Mouse (Mus musculus): Measurements from ENCODE around the gene En1. TPM values are rescaled to one million over a fixed set of nuclear protein-coding genes. Genes with fewer than 3 reads are reported as not detected.
A peak's percentile ranks its signal among the peaks of the same experiment; 100 is the strongest.

The En1 gene
- polyA plus RNA-seq, 1 experiment from 2014 or later = 0.06 TPM

GRCm38 (mm10) chr1:120600149-120600445 is 2.1 kb upstream of the En1 start:
- no peak overlapping the region for H3K27ac ChIP-seq (ENCODE audit: low read length)

GRCm38 (mm10) chr1:120600516-120601252 is 1.5 kb upstream of the En1 start:
- under 1% methylated on average over 19 of the region's 19 CpGs for WGBS
- Histone ChIP-seq H3K36me3 (ENCODE audit: insufficient read depth, low read length) (no peaks in the 10 kb centered on the region), H3K27me3 (ENCODE audit: insufficient read depth, low read length) (peaks cover 97% of the 10 kb centered on the region), H3K4me1 (ENCODE audit: insufficient read depth, low read length) (peaks cover 24% of the 10 kb centered on the region), H3K4me3 (ENCODE audit: low read length) (no peak overlapping the region), H3K9me3 (ENCODE audit: low read length) (no peaks in the 10 kb centered on the region), H3K9ac (replicated peaks; ENCODE audit: low read length) (no peak overlapping the region), H3K4me2 (replicated peaks; ENCODE audit: low read depth, low read length) (no peak overlapping the region), H3K27ac (ENCODE audit: low read length) (no peak overlapping the region)
- ATAC-seq (ENCODE audit: low FRiP score, low TSS enrichment) = no peak

More at GRCm38 (mm10) chr1:120600149-120600445, 2.1 kb upstream of the En1 start:
- Histone ChIP-seq H3K27me3 (ENCODE audit: insufficient read depth, low read length) (peaks cover 97% of the 10 kb centered on the region), H3K4me2 (replicated peaks; ENCODE audit: low read depth, low read length) (no peak overlapping the region), H3K4me3 (ENCODE audit: low read length) (no peak overlapping the region), H3K9me3 (ENCODE audit: low read length) (no peaks in the 10 kb centered on the region), H3K9ac (replicated peaks; ENCODE audit: low read length) (no peak overlapping the region), H3K4me1 (ENCODE audit: insufficient read depth, low read length) (peaks cover 24% of the 10 kb centered on the region), H3K36me3 (ENCODE audit: insufficient read depth, low read length) (no peaks in the 10 kb centered on the region)
- ATAC-seq (ENCODE audit: low FRiP score, low TSS enrichment) = no peak
- under 1% methylated on average over 25 of the region's 25 CpGs for WGBS

GRCm38 (mm10) chr1:120601253-120601836 is 873 bp upstream of the En1 start:
- Histone ChIP-seq H3K9ac (replicated peaks; ENCODE audit: low read length) (no peak overlapping the region), H3K4me3 (ENCODE audit: low read length) (no peak overlapping the region), H3K4me1 (ENCODE audit: insufficient read depth, low read length) (peaks cover 21% of the 10 kb centered on the region), H3K36me3 (ENCODE audit: insufficient read depth, low read length) (no peaks in the 10 kb centered on the region), H3K9me3 (ENCODE audit: low read length) (no peaks in the 10 kb centered on the region), H3K27me3 (ENCODE audit: insufficient read depth, low read length) (peaks cover 97% of the 10 kb centered on the region), H3K4me2 (replicated peaks; ENCODE audit: low read depth, low read length) (no peak overlapping the region), H3K27ac (ENCODE audit: low read length) (no peak overlapping the region)
- 1% methylated on average over 16 of the region's 16 CpGs for WGBS
- no peak for ATAC-seq (ENCODE audit: low FRiP score, low TSS enrichment)

- Histone ChIP-seq H3K9ac (replicated peaks; ENCODE audit: low read length) (no peak overlapping the region; the same call in 1 of the 2 replicates), H3K4me3 (ENCODE audit: low read length) (peak overlapping the region; percentile 49), H3K27me3 (ENCODE audit: insufficient read depth, low read length) (peaks cover 94% of the 10 kb centered on the region), H3K9me3 (ENCODE audit: low read length) (no peaks in the 10 kb centered on the region), H3K36me3 (ENCODE audit: insufficient read depth, low read length) (no peaks in the 10 kb centered on the region), H3K4me2 (replicated peaks; ENCODE audit: low read depth, low read length) (peak overlapping the region; percentile 65), H3K27ac (ENCODE audit: low read length) (no peak overlapping the region), H3K4me1 (ENCODE audit: insufficient read depth, low read length) (peaks cover 16% of the 10 kb centered on the region)
- peak; percentile 44; the same call in 1 of the 2 replicates for ATAC-seq (ENCODE audit: low FRiP score, low TSS enrichment)
- WGBS = under 1% methylated on average over 59 of the region's 83 CpGs
These were observed 848 bp downstream of the En1 start for GRCm38 (mm10) chr1:120602876-120603655.

DNA sequence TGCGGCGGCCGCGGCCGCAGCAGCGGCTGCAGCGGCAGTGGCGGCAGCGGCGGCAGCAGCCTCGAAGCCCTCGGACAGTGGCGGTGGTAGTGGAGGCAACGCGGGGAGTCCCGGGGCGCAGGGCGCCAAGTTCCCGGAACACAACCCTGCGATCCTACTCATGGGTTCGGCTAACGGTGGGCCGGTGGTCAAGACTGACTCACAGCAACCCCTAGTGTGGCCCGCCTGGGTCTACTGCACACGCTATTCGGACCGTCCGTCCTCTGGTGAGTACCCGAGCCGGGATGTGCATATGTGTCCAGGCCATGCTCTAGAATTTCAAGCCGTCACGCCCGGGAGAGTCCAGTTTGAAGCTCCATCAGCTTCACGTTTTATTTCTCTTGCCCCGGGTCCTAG is 1.4 kb downstream of the En1 start:
- WGBS = under 1% methylated on average over 35 of the region's 35 CpGs
- Histone ChIP-seq H3K4me2 (replicated peaks; ENCODE audit: low read depth, low read length) (peak overlapping the region; percentile 65), H3K9me3 (ENCODE audit: low read length) (no peaks in the 10 kb centered on the region), H3K9ac (replicated peaks; ENCODE audit: low read length) (no peak overlapping the region), H3K27ac (ENCODE audit: low read length) (no peak overlapping the region), H3K4me3 (ENCODE audit: low read length) (peak overlapping the region; percentile 49), H3K4me1 (ENCODE audit: insufficient read depth, low read length) (peaks cover 16% of the 10 kb centered on the region), H3K27me3 (ENCODE audit: insufficient read depth, low read length) (peaks cover 94% of the 10 kb centered on the region), H3K36me3 (ENCODE audit: insufficient read depth, low read length) (no peaks in the 10 kb centered on the region)
- peak; percentile 60; the same call in 1 of the 2 replicates for ATAC-seq (ENCODE audit: low FRiP score, low TSS enrichment)

GRCm38 (mm10) chr1:120604431-120605142 is 2.4 kb downstream of the En1 start:
- Histone ChIP-seq H3K4me2 (replicated peaks; ENCODE audit: low read depth, low read length) (no peak overlapping the region), H3K4me1 (ENCODE audit: insufficient read depth, low read length) (peaks cover 16% of the 10 kb centered on the region), H3K27ac (ENCODE audit: low read length) (no peak overlapping the region), H3K36me3 (ENCODE audit: insufficient read depth, low read length) (no peaks in the 10 kb centered on the region), H3K9me3 (ENCODE audit: low read length) (no peaks in the 10 kb centered on the region), H3K27me3 (ENCODE audit: insufficient read depth, low read length) (peaks cover 94% of the 10 kb centered on the region), H3K9ac (replicated peaks; ENCODE audit: low read length) (no peak overlapping the region), H3K4me3 (ENCODE audit: low read length) (no peak overlapping the region)
- ATAC-seq (ENCODE audit: low FRiP score, low TSS enrichment) = no peak
- WGBS = 3% methylated on average over 30 of the region's 30 CpGs

- 2% methylated on average over 8 of the region's 8 CpGs for WGBS
- Histone ChIP-seq H3K9ac (replicated peaks; ENCODE audit: low read length) (no peak overlapping the region), H3K4me3 (ENCODE audit: low read length) (no peak overlapping the region), H3K27me3 (ENCODE audit: insufficient read depth, low read length) (peaks cover 94% of the 10 kb centered on the region), H3K4me1 (ENCODE audit: insufficient read depth, low read length) (peaks cover 16% of the 10 kb centered on the region), H3K4me2 (replicated peaks; ENCODE audit: low read depth, low read length) (no peak overlapping the region), H3K9me3 (ENCODE audit: low read length) (no peaks in the 10 kb centered on the region), H3K27ac (ENCODE audit: low read length) (no peak overlapping the region), H3K36me3 (ENCODE audit: insufficient read depth, low read length) (no peaks in the 10 kb centered on the region)
- ATAC-seq (ENCODE audit: low FRiP score, low TSS enrichment) = no peak
These were observed 2.9 kb downstream of the En1 start for GRCm38 (mm10) chr1:120605143-120605435.

DNA sequence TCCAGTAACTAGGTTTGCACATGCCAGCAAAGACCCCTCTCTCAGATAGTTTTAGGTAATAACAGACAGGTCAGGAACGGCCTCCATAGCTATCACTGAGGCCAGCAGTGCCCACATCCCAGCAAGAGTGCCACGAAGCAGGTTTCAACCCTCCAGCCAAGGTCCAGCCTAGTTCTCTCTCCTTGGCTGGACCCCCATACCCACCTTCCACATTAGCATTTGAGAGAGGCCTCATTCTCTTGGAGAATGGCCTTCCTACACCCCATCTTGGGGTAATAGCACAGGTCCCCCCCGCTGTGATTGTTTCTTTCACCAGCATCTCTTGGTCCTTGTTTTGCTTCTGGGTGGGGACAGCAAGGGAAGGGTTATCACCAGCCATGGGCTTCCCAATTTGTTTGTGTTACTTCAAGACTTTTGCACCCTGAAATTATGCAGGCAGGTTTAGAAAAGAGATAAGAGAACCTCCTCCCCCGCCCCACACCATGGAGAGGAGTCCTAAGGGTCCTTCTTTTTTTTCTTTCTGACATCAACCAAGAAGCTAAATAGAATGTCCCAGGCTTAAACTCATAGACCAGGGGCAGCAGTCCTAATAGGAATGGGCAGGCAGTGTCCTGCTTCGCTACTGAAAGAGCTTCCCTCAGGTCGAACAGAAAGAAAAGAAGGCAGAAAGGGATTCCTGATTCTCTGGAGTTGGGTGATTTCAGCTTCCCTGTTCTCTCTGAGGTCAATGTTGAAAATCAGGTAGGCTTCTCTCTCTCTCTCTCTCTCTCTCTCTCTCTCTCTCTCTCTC is 3.5 kb downstream of the En1 start:
- Histone ChIP-seq H3K9me3 (ENCODE audit: low read length) (no peaks in the 10 kb centered on the region), H3K4me2 (replicated peaks; ENCODE audit: low read depth, low read length) (no peak overlapping the region), H3K4me1 (ENCODE audit: insufficient read depth, low read length) (peaks cover 16% of the 10 kb centered on the region), H3K9ac (replicated peaks; ENCODE audit: low read length) (no peak overlapping the region), H3K27ac (ENCODE audit: low read length) (no peak overlapping the region), H3K4me3 (ENCODE audit: low read length) (no peak overlapping the region), H3K36me3 (ENCODE audit: insufficient read depth, low read length) (no peaks in the 10 kb centered on the region), H3K27me3 (ENCODE audit: insufficient read depth, low read length) (peaks cover 94% of the 10 kb centered on the region)
- ATAC-seq (ENCODE audit: low FRiP score, low TSS enrichment) = no peak
- WGBS = 7% methylated on average over 6 of the region's 6 CpGs

Measured in kidney, embryonic 16.5 days (tissue).